Mouse (Mus musculus): ENCODE data around the gene Cdh3.

GRCm38 (mm10) chr8:106585671-106586037, 75.0 kb downstream of the Cdh3 start:
- no peak for TF ChIP-seq CTCF (IDR thresholded peaks at IDR 0.05; ENCODE audit: control insufficient read depth, insufficient read depth, insufficient replicate concordance, low read depth, low read length)
- no peak for TF ChIP-seq POLR2A (IDR thresholded peaks at IDR 0.05; ENCODE audit: control insufficient read depth, low read depth, low read length)
